Mouse (Mus musculus) forebrain, embryonic 14.5 days (tissue): ENCODE results near the gene Szrd1. TPM values are rescaled to one million over a fixed set of nuclear protein-coding genes. Genes with fewer than 3 reads are reported as not detected.
"Not testable (repeated sequence)": the region's sequence is repeated elsewhere in the genome, so short reads cannot be mapped to it uniquely, and the experiment has no call there.

Experiments
- ATAC-seq: fragments of 200-750 bp; cut with Nextera tagmentation; 2 replicates; pipeline ENCODE4 v1.8.0; 2017; ENCODE audit warnings: mild to moderate bottlenecking, moderate library complexity
- DNase-seq: peaks from one replicate; pipeline ENCODE4 v3.0.0-alpha.2; 2015; ENCODE audit warnings: low spot score
- H3K27ac ChIP-seq: fragments of 300-500 bp; sonication (generic); 2 replicates; pipeline ENCODE4 v1.5.1; 2014; ENCODE audit warnings: low read depth, mild to moderate bottlenecking, control low read depth, low read length, moderate library complexity
- H3K27me3 ChIP-seq: fragments of 300-500 bp; sonication (generic); replicated peaks from 2 replicates; pipeline ENCODE4 v1.6.1; 2014; ENCODE audit warnings: low read length, control low read depth, mixed read lengths; ENCODE audit not compliant: control insufficient read depth, insufficient read depth
- H3K36me3 ChIP-seq: fragments of 300-500 bp; sonication (generic); 2 replicates; pipeline ENCODE4 v1.6.1; 2014; ENCODE audit warnings: low read length, control low read depth; ENCODE audit not compliant: control insufficient read depth, insufficient read depth
- H3K4me1 ChIP-seq: fragments of 300-500 bp; sonication (generic); 2 replicates; pipeline ENCODE4 v1.6.1; 2014; ENCODE audit warnings: antibody characterized with exemption, low read length, control low read depth; ENCODE audit not compliant: control insufficient read depth, insufficient read depth
- H3K4me2 ChIP-seq: fragments of 300-500 bp; sonication (generic); 2 replicates; pipeline ENCODE4 v1.6.1; 2014; ENCODE audit warnings: mild to moderate bottlenecking, control low read depth, low read length
- H3K4me3 ChIP-seq: fragments of 300-500 bp; sonication (generic); 2 replicates; pipeline ENCODE4 v1.5.1; 2014; ENCODE audit warnings: low read depth, low read length, control low read depth
- H3K9ac ChIP-seq: fragments of 300-500 bp; sonication (generic); 2 replicates; pipeline ENCODE4 v1.6.1; 2014; ENCODE audit warnings: mild to moderate bottlenecking, low read length, control low read depth, moderate library complexity
- H3K9me3 ChIP-seq: fragments of 300-500 bp; sonication (generic); replicated peaks from 2 replicates; pipeline ENCODE4 v1.6.1; 2016; ENCODE audit warnings: low read length, control low read depth, mixed read lengths; ENCODE audit not compliant: control insufficient read depth
- WGBS: fragments of 180-500 bp; shearing (Covaris S2); extraction: QIAGEN DNeasy Blood & Tissue Kit; methylation state at CpG from one replicate; pipeline ENCODE4 v1.1.7; 2014; 5-methylcytosine and 5-hydroxymethylcytosine counted together
- polyA plus RNA-seq: library from polyadenylated mRNA; unstranded; fragments of >200 nt; fragmentation: Nextera tagmentation; extraction: Ambion mirVana; gene quantifications from 2 replicates; pipeline ENCODE4 v1.2.1, GENCODE M21; 2014

Szrd1 gene
- polyA plus RNA-seq, 1 experiment from 2014 or later = 38.9 TPM

GRCm38 (mm10) chr4:141140967-141141366 lies 1.4 kb upstream of the Szrd1 start:
- H3K9me3 ChIP-seq = no peaks in the 10 kb centered on the region
- no peak overlapping the region for H3K9ac ChIP-seq
- H3K4me3 ChIP-seq = no peak overlapping the region
- H3K36me3 ChIP-seq = peaks cover 5% of the 10 kb centered on the region; the same call in 1 of the 2 replicates
- peaks cover 8% of the 10 kb centered on the region for H3K4me1 ChIP-seq
- DNase-seq (no peak), ATAC-seq (no peak)
- 95% methylated on average over 6 of the region's 6 CpGs for WGBS
- H3K4me2 ChIP-seq = no peak overlapping the region
- no peaks in the 10 kb centered on the region for H3K27me3 ChIP-seq
- no peak overlapping the region for H3K27ac ChIP-seq

- H3K9ac ChIP-seq, H3K4me1 ChIP-seq, H3K4me2 ChIP-seq, ATAC-seq, H3K36me3 ChIP-seq, H3K27ac ChIP-seq, H3K9me3 ChIP-seq, DNase-seq, H3K27me3 ChIP-seq, H3K4me3 ChIP-seq: not testable (repeated sequence)
- WGBS = 91% methylated on average over 9 of the region's 9 CpGs
These were observed 779 bp upstream of the Szrd1 start for GRCm38 (mm10) chr4:141140354-141140753.

GRCm38 (mm10) chr4:141138425-141139115 lies 1.0 kb downstream of the Szrd1 start:
- Histone ChIP-seq H3K27me3 (no peaks in the 10 kb centered on the region), H3K4me3 (peak overlapping the region; percentile 80), H3K4me1 (peaks cover 17% of the 10 kb centered on the region), H3K9ac (peak overlapping the region; percentile 81), H3K9me3 (no peaks in the 10 kb centered on the region), H3K4me2 (peak overlapping the region; percentile 84), H3K27ac (peak overlapping the region; percentile 91), H3K36me3 (peaks cover 5% of the 10 kb centered on the region; the same call in 1 of the 2 replicates)
- ATAC-seq (0 out of 2 replicates have a peak, but pooled peaks have one; percentile 0), DNase-seq (no peak)
- 2% methylated on average over 29 of the region's 29 CpGs for WGBS

GRCm38 (mm10) chr4:141137740-141138139 lies 1.8 kb downstream of the Szrd1 start:
- H3K4me1 ChIP-seq = peaks cover 17% of the 10 kb centered on the region
- H3K4me3 ChIP-seq = not testable (repeated sequence)

GRCm38 (mm10) chr4:141136126-141136525 lies 3.4 kb downstream of the Szrd1 start:
- H3K9ac ChIP-seq = no peak overlapping the region
- H3K4me1 ChIP-seq = peaks cover 27% of the 10 kb centered on the region
- H3K4me2 ChIP-seq = no peak overlapping the region
- ATAC-seq (no peak), DNase-seq (no peak)
- H3K27me3 ChIP-seq = no peaks in the 10 kb centered on the region
- H3K4me3 ChIP-seq = no peak overlapping the region
- H3K27ac ChIP-seq = no peak overlapping the region
- WGBS = 86% methylated on average over 7 of the region's 7 CpGs
- peaks cover 5% of the 10 kb centered on the region; the same call in 1 of the 2 replicates for H3K36me3 ChIP-seq
- H3K9me3 ChIP-seq = no peaks in the 10 kb centered on the region

More at GRCm38 (mm10) chr4:141137740-141138139, 1.8 kb downstream of the Szrd1 start:
- H3K9ac ChIP-seq, H3K27ac ChIP-seq, ATAC-seq, H3K27me3 ChIP-seq, H3K9me3 ChIP-seq, DNase-seq, H3K36me3 ChIP-seq, H3K4me2 ChIP-seq: not testable (repeated sequence)
- WGBS = 88% methylated on average over 1 of the region's 3 CpGs

- peaks cover 5% of the 10 kb centered on the region; the same call in 1 of the 2 replicates for H3K36me3 ChIP-seq
- WGBS = 69% methylated on average over 20 of the region's 20 CpGs
- no peaks in the 10 kb centered on the region for H3K9me3 ChIP-seq
- no peaks in the 10 kb centered on the region for H3K27me3 ChIP-seq
- peak overlapping the region; percentile 35; the same call in 1 of the 2 replicates for H3K9ac ChIP-seq
- H3K27ac ChIP-seq = peak overlapping the region; percentile 27; the same call in 1 of the 2 replicates
- DNase-seq = no peak
- no peak overlapping the region for H3K4me2 ChIP-seq
- peaks cover 30% of the 10 kb centered on the region for H3K4me1 ChIP-seq
- no peak overlapping the region for H3K4me3 ChIP-seq
- ATAC-seq = no peak
These were observed 4.6 kb downstream of the Szrd1 start for GRCm38 (mm10) chr4:141134751-141135530.

GRCm38 (mm10) chr4:141134031-141134441 lies 5.5 kb downstream of the Szrd1 start:
- no peak overlapping the region; the same call in 1 of the 2 replicates for H3K4me2 ChIP-seq
- H3K9ac ChIP-seq = peak overlapping the region; percentile 35; the same call in 1 of the 2 replicates
- 9% methylated on average over 8 of the region's 8 CpGs for WGBS
- peaks cover 30% of the 10 kb centered on the region for H3K4me1 ChIP-seq
- H3K27me3 ChIP-seq = no peaks in the 10 kb centered on the region
- H3K4me3 ChIP-seq = no peak overlapping the region
- peaks cover 5% of the 10 kb centered on the region; the same call in 1 of the 2 replicates for H3K36me3 ChIP-seq
- DNase-seq (no peak), ATAC-seq (peak; percentile 24; the same call in 1 of the 2 replicates)
- no peaks in the 10 kb centered on the region for H3K9me3 ChIP-seq
- no peak overlapping the region for H3K27ac ChIP-seq

- DNase-seq (no peak), ATAC-seq (no peak)
- peaks cover 25% of the 10 kb centered on the region for H3K4me1 ChIP-seq
- no peaks in the 10 kb centered on the region for H3K9me3 ChIP-seq
- 68% methylated on average over 8 of the region's 8 CpGs for WGBS
- H3K9ac ChIP-seq = no peak overlapping the region
- H3K4me2 ChIP-seq = no peak overlapping the region
- H3K36me3 ChIP-seq = peaks cover 5% of the 10 kb centered on the region; the same call in 1 of the 2 replicates
- H3K27me3 ChIP-seq = no peaks in the 10 kb centered on the region
- no peak overlapping the region for H3K27ac ChIP-seq
- H3K4me3 ChIP-seq = no peak overlapping the region
These were observed 6.3 kb downstream of the Szrd1 start for GRCm38 (mm10) chr4:141133227-141133626.
